ENCODE assay signal across 9 mouse cellular contexts in genomic region chr12:117385697-117386096, GRCm38 (mm10).
"Had no signal": no experiment of that assay in that cellular context is flagged by ENCODE, and none has a peak within 500 bp of the region (broad histone marks: within the 10 kb centered on the region; RNA-seq: fewer than 3 reads in every experiment).

No protein-coding gene starts in this region.

- H3K36me3 ChIP-seq: kidney, embryonic 15.5 days; limb, embryonic 12.5 days; limb, embryonic 15.5 days; liver, embryonic 15.5 days; midbrain, embryonic 13.5 days; neural tube, embryonic 12.5 days; neural tube, embryonic 15.5 days; stomach, embryonic 15.5 days had no signal

- H3K9ac ChIP-seq: kidney, embryonic 15.5 days; limb, embryonic 12.5 days; limb, embryonic 15.5 days; liver, embryonic 15.5 days; midbrain, embryonic 13.5 days; neural tube, embryonic 12.5 days; neural tube, embryonic 15.5 days; stomach, embryonic 15.5 days had no signal

- H3K9me3 ChIP-seq: kidney, embryonic 15.5 days; limb, embryonic 12.5 days; limb, embryonic 15.5 days; liver, embryonic 15.5 days; midbrain, embryonic 13.5 days; neural tube, embryonic 12.5 days; neural tube, embryonic 15.5 days; stomach, embryonic 15.5 days had no signal

- H3K27ac ChIP-seq: kidney, embryonic 15.5 days; limb, embryonic 12.5 days; limb, embryonic 15.5 days; liver, embryonic 15.5 days; midbrain, embryonic 13.5 days; neural tube, embryonic 12.5 days; neural tube, embryonic 15.5 days; stomach, embryonic 15.5 days had no signal

- H3K4me1 ChIP-seq: limb, embryonic 12.5 days; limb, embryonic 15.5 days; liver, embryonic 15.5 days; midbrain, embryonic 13.5 days; neural tube, embryonic 12.5 days; neural tube, embryonic 15.5 days; stomach, embryonic 15.5 days had no signal

- H3K4me3 ChIP-seq: kidney, embryonic 15.5 days; limb, embryonic 12.5 days; limb, embryonic 15.5 days; liver, embryonic 15.5 days; midbrain, embryonic 13.5 days; neural tube, embryonic 12.5 days; neural tube, embryonic 15.5 days; stomach, embryonic 15.5 days had no signal

- H3K27me3 ChIP-seq: limb, embryonic 12.5 days; limb, embryonic 15.5 days; liver, embryonic 15.5 days; midbrain, embryonic 13.5 days; neural tube, embryonic 12.5 days; stomach, embryonic 15.5 days had no signal

- H3K4me2 ChIP-seq: limb, embryonic 12.5 days; limb, embryonic 15.5 days; liver, embryonic 11.5 days; liver, embryonic 15.5 days; midbrain, embryonic 13.5 days; neural tube, embryonic 12.5 days; neural tube, embryonic 15.5 days had no signal
